Mouse (Mus musculus): ENCODE measurements at regions not wholly inside any gene's neighbourhood (a gene's known extent, or its start where the extent isn't known, plus 50 kb on each side); places are given as distances from the start of the nearest gene placed in this dataset.
"Not testable (repeated sequence)": the region's sequence is repeated elsewhere in the genome, so short reads cannot be mapped to it uniquely, and the experiment has no call there.

DNA sequence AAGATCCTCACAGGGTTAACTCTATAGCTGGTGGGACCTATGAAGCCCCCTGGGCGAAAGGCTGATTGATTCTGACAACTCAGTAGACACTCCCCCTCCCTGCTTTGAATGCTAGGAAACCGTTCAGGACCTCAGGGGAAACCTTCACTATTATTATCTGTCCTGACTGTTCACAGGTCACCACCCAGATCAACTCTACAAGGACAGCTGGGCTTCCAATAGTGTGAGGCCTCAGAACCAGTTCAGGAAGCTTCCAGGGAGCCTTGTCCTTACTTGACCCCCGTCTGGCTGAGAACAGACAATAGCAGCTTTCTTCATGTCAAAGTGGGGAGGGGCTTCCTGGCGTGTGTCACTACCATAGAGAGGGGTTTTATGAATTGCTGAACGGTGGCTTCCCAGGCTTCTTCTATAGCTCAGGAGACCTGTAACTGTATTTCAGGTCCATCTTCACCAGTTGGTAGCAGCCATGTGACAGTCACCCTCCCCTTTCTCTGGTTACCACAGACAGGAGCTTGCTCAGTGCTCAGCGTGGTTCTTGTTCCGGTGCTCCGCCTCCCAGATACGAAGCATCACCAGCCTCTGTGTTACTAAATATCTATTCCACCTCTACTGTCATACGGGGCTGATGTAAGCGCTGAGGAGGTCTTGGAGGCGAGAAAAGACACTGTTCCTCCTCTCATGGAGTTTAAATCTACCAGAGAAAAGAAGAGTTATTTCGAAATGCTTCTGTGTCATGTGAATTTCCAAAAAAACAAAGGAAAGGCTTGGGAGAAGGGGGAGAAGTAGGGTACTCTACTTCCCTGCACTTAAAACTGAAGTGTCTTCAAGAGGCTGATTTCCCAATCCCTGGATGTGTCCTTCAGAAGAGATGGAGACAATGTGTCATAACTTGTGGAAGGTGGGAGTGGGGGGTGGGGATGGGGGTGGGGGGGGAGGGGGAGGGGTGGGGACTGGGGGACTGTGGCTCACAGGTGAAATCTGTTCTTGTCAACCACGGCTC is 96.9 kb downstream of the Vcpkmt start:
- no peak for DNase-seq

DNA sequence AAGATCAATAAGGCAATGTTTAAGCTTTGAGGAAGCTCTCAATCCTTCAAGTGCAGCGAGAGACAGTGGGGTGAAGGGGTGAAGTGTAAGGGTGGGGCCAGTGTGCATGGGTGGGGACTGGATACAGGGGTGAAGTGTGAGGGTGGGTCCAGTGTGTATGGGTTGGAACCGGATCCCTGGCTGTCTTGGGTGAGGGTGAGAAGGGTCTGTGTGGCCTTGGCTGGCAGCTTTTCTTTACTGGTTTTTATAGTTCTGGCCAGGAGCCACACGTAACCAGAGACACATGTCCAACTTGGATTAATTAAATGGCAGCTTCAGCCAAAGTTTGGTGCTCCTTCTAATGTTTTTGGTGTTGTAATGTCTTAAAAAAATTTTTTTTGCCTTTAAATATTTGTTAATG is 101.4 kb downstream of the Vcpkmt start:
- DNase-seq: no peak

DNA sequence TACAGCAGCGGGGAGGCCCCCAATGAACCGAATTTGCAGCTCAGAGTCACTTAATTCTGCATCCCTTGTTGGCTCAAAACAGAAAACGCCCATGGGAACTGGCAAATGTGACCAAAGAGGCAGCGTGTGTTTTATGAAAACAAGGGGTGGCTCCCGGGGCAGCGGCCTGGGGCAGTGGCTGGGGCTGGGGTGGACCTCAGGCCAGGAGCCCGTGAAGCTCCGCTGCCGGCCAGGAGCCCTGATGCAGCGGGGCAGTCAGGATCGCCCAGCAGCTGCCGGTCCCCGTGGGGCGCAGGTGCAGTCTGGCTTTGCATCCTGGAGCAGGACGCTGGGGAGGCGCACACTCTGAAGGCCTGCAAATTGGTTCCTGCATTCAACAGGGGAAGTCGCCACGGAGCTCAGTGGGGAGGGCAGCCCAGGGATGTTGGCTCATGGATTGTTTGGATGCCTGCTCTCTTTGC is 104.4 kb upstream of the Gm9887 start:
- DNase-seq: no peak

DNA sequence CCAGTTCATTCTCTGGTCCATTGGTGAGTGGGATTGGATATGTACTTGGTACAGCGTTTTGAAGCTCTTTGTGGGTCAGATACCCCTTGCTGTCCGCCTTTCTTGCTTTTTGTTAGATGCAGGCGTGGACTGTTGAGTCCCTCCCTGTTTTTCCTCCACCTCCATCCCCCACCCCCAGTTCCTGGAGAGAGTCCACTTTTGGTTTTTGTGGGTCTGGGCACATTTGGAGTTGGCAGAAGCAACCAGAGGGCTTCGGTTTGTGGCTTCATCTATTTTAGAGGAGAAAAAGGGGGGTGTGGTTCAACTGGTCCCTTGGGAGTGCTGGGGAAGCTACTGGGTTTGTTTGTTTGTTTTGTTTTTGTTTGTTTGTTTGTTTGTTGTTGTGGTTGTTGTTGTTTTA is 103.9 kb upstream of the Gm9887 start:
- no peak for DNase-seq

DNA sequence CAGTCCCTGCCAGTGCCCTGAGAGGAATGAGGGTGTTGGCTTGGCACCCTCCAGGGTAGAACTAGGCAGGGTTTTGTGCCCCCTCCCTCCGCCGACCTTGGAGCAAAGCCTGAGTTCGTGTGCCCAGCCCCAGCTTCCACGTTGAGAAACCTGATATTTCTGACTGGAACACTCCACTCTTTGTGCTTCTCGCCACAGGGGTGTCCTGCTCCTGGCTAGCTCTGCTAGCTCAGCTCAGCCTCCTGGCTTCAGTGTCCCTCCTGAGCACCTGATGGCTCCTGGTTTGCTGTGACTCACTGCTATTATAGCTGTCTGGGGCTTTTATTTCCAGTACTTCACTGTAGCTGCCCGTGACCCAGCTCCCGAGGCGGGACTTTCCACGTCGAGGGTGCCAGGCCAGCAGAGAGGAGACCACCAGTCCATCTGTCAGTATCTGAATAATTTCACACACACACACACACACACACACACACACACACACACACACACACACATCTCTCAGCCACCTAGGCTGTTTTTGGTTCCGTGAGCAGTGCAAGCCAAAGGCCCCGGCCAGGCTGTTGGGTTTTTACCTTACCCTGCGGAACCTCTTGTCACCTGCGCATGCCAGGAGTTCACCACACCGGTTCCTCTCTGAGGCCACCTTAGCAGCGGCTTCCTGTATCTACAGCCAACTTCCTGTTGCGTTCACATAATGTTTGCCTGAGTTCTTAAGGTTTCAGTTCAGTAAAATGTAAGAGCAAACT is 102.8 kb upstream of the Gm9887 start:
- DNase-seq: peak; percentile 75

DNA sequence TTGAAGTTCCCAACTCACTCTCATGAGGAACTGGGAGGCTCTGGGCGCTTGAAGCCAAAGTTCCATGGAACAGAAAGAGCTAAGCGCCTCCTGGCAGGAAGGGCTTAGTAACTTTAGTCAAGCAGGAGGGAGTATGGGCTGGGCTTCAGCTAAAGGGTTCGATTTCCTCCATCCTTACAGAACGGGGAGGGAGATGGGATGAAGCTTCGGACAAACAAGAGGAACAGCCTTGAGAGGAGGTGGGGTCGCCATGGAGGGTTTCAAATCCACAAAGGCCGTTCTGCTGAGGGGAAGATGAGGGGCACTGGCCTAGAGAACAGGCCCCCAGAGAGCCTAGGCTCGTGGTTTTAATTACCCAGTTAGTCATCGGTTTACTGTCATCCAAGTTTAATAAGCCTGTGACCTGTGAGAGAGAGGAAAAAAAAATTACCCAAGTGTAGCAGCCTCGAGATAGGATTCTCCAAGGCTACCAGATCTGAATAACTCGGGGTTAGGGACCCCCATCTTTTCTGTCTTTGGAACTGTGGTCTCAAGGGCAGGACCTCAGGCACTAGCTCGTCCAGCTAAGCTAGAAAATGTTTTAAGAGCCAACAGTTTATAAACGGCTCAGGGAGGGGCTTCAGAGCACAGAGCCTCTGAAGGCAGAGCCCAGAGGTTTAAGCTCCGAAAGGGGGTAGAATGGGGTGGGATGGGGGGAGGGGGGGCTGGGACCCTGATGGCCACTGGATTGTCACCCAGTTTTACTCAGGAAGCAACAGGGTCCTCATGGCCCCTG is 102.1 kb upstream of the Gm9887 start:
- no peak for DNase-seq

DNA sequence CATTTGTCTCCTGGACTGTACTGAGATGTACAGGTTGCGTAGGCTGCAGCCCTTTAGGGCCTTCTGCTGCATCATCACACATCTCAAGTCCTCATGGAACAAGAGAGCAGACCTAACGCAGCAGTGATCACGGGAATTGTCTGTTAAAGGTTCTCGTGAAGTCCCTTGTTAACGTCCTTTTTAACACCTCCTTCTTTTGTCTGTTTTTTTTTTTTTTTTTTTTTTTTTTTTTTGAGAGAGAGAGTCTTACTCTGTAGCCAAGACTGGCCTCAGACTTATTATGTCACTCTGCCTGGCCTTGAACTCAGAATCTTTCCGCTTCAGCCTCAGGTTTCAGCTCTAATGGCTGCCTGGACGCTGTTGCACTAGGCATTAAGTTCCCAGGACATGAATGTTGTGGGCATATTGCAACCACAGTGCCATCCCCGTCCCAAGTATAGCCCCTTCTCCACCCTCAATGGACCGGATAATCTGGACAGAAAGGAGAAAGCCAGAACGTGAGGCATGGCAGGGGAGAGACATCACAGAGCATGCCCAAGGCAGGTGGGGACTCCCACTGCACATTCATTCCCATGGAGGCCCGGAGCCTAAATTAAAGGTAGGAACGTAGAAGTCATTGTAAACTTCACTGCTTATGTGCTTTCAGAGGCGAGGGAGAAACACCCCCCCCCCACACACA is 101.3 kb upstream of the Gm9887 start:
- DNase-seq: no peak

DNA sequence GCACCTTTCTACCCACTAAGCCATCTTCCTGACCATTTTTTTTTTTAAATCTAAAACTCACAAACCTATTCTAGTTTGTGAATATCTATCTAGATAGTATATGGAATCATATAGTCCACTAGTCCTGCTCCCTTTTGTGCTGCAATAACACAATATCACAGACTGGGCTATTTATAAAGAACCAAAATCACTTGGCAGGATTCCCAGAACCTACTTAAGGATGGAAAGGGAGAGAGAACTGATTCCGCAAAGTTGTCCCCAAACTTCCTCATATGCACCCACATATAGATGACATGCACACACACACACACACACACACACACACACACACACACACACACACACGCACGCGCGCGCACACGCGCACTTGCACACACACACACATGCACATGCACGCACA is 100.7 kb upstream of the Gm9887 start:
- DNase-seq: no peak

DNA sequence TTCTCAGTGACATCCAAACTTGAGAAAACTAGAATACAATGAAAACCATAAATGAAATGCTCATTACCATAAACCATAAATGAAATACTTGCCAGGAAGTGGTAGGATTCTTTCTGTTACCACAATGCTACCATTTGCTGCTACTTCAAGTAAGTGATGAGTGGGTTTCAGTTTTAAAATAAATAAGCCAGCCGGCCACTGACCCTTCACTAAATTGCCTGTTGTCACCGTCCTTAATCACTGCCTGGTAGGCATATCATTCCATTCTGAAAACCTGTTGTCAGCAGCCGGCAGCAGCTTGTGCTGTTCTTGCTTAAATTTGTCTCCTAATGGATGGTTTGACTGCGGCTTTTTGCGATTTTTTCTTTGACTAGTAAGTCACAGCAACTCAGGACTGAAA is 99.6 kb upstream of the Gm9887 start:
- DNase-seq: no peak

DNA sequence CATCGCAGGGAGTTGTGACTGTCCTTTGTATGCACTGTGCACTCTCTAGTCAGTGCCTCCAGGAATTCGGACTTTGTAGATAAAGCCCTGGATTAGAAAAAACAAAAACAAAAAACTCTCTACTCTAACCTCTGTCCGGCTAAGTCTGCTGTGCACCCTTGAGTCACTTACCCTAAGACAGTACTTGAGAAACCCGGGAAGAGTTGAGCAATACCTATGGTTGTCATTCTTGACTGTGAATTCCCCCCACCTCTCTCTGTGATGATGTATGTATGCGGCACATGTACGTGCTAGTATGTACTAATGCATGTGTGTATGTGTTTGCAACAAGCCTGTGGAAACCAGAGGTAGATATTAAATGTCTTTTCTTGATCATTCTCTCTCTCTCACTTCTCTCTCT is 96.7 kb upstream of the Gm9887 start:
- no peak for DNase-seq

DNA sequence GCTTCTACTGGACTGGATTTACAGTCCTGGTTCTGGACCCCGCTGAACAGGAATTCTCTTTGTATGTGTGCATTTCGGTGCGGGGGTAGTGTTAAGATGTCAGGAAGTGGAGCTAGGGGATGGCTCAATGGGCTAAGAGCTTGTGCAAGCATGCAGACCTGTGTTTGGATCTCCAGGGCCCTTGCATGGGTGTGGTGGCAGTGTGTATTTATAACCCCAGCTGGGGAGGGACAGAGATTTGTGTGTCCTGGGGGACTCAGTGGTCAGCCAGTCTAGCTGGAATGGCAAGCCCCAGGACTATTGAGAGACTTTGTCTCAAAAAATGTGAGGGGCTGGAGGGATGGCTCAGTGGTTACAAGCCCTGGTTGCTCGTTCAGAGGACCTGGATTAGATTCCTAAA is 95.1 kb upstream of the Gm9887 start:
- no peak for DNase-seq

DNA sequence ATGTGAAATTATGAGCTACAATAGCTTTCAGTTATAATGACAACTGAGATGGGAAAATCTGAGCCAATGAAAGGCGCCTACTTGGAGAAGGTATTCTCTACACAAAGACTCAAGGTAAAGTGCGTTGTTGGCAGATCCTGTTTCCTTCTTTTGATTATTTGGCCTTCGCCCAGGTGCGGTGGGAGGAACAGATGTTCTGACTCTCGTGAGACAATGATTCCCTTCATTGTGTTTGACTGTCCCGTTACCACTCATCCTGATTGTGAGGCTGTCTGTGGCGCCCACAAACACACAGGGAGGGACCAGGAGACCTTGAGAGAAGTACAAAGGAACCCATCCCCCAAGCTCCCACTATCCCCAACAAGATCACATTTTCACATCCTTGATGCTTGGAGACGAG is 92.6 kb upstream of the Gm9887 start:
- no peak for DNase-seq

DNA sequence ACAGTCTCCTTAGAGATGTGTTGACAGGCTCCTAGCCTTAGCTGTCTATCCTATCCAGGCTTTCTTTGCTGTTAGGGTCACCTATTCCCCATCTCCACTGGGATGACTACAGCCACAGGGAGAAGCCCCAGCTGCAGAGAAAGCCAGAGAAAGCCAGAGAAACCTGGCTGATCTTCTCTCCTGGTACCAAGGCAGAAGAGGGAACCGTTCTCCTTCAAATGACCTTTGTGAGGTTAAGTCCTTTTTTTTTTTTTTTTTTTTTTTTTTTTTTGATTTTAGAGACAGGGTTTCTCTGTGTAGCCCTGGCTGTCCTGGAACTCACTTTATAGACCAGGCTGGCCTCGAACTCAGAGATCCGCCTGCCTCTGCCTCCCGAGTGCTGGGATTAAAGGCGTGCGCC is 91.1 kb upstream of the Gm9887 start:
- not testable (repeated sequence) for DNase-seq

DNA sequence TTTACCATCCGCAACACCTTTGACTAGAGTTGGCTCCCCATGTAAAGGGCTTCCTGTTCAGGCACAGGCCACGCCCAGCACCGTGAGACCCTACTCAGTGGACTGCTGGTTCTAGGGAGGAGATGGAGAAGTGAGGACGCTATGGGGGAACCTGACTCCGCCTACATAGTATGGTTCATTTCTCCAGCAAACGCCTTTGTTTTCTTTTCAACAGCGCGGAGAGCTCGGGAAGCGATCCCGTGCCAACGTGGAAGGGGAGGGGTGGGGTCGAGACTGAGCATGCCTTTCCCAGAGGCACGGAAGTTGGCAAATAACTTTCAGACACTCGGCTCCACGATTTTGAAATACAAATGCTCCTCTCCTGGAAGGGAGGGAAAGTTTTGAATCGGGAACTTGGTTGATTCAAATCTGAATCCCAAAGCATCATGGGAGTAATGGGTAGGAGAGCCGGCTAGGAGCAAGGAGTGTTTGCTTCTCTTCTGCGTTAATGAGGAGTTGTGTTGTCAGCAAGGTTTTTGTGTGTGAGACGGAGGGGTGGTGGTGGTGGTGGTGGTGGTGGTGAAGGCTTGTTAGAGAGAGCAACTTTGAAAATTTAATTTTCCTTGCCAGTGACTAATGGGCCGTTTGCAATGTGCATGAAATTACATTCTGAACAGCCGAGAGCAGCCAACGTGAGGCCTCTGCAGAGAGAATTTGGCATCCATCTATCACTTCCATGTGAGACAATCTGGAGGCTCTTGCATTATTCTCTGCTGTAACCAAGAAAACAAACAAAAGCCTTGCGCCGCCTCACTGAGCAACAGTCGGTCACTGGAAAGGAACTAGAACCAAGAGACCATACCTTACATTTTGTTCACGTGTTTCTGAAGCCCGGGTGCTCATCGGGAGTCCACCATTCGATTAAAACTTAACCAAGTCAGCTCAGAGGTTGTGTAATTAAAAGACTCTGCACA is 89.9 kb upstream of the Gm9887 start:
- peak; percentile 52 for DNase-seq

DNA sequence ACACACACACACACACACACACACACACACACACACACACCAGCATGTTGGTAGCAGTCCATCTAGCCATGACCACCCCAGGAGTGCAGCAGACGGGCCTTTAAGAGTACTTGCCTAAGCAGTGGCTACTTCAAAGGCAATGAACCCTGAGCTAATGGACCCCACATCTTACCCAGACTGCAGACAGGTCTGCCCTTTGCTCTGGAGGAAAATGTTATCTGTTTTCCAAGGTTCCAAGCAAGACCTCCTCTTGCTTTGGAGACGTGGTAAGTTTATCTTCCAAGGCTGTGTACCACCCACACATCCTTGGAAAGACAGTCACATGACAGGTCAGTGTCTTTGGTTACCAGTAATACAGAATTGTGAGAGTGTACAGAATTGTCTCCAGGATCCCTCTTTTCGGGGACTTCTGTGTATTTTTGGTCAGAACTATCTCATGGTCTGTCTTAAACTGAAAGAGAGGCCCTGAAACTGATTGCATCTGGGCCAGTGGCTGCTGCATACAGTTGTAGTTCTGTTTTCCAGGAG is 88.4 kb upstream of the Gm9887 start:
- DNase-seq: no peak

DNA sequence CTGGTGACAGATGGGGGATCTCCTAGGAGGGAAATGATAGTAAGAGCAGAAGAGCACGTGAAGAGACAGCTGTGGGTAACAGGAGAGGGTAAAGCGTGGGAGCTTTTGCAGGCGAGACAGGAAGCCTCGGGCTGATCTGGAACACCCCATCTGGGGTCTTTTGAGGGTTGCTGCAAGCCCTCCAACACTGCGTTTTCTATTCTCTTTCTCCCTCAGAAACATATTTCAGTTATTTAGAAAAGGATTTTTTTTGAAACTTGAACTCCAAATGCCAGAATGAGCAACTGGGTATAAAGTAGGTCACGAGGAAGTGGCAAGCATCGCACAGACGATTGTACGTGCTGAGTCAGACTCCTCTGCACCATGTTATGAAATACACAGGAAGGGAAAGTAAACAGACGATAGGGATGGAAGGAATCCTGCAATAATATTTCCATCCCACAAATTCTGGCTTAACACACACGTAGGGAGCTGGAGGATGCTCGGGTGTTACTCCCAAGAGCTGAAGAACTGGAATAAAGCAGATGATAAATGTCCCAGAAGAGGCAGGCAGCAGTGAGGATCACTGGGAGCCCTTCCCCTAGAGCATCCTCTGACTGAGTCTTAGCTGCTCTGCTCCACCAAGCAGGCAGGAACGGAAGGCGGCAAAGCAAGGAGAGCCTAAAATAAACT is 86.0 kb upstream of the Gm9887 start:
- DNase-seq: peak; percentile 72

DNA sequence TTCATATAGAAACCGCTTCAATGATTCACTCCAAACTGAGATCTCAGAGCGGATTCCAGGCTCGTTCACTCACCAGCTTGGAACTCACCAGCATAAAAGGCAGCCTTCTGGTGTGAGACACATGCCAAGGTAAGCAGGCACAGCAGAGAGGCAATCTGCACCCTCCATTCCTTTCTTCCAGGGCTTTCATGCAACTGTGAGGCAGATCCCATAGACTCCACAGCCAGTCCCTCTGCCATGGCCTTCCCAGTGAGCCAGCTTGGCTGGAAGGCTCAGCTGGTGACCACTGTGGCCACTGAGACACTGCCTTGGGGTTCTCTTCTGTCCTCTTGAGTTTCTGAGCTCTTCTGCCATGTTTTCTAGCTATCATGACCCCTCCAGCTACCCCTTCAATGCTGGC is 84.5 kb upstream of the Gm9887 start:
- peak; percentile 88 for DNase-seq

DNA sequence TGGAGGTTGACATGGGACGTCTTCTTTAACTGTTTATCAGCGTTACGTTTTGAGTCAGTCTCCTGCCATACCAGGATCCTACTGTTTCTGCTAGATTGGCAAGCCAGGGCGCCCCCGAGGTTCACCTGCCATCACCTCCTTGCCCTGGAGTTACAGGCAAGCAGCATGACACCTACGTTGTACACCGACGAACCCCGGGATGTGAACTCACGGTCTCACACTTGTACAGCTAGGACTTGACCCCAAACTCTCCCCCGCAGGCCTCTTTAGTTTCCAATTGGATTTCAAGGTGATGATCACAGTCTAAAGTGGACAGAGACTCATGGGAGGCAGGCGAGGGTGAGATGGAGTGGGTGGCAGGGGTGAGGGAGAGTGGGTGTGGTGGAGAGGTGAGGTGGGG is 83.9 kb upstream of the Gm9887 start:
- DNase-seq: peak; percentile 53

DNA sequence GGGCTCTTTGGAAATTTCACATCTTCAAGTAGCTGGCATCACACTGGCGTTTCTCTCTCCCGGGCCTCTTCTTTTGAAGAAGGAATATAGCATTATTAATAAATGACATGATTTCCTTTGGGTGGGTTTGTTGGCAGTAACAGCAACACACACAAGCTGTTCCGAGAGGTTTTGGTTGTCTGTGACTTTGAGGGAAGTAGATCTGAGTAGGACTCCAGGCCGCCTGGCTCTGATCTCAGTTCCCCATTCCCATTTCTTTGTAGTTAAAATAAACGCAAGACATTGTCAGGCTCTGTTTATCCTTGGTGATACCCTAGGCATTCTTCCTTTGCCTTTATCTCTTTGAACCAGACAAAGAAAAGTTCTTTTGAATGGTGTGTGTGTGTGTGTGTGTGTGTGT is 83.3 kb upstream of the Gm9887 start:
- no peak for DNase-seq

DNA sequence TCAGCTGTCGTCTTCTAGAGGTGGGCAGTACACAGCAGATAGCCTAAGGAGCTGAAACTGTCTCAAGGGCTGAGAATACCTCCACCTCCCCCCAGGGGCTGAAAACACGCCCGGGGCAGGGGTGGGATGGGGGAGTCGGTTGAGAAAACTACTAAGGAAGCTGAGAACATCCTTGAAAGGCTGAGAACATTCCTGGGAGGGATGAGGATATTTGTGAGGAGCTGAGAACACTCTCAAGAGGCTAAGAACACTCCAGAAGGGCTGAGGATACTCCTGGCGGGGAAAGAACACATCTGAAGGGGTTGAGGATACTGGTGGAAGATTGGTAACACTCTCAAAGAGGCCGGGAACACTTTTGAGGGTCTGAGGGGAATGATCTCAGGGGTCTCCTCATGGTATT is 81.3 kb upstream of the Gm9887 start:
- no peak for DNase-seq

DNA sequence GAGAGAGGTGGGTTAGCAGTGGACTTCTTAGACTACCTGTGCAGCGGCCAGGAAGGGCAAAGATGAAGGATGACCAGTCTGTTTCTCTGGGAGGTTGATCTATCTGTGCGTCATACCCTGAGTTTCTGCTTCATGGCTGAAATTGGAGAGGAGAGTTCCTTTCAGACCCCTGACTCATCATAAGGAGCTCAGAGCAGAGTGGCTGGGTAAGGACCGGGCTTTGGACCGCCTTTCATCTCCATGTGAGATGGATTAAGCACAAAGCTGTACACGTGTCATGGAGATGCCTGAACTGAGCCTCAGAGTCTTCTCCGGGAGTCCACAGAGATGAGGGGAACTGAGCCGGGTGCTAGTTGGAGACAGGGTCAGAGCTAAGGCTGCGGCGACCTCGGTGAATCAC is 80.7 kb upstream of the Gm9887 start:
- DNase-seq: no peak

All from cerebellum, adult 9-11 months (tissue).